In genomic region chr9:35263431-35263830, GRCm38 (mm10) we compare ENCODE assay signal across 31 mouse cellular contexts. TPM values are rescaled to one million over a fixed set of nuclear protein-coding genes. Genes with fewer than 3 reads are reported as not detected.
A peak's percentile ranks its signal among the peaks of the same experiment; 100 is the strongest.
DNase-seq lines count a peak whose midpoint lies in the region; ATAC-seq and TF ChIP-seq lines count a peak whose summit lies in the region.
"Had no signal": no experiment of that assay in that cellular context is flagged by ENCODE, and none has a peak within 500 bp of the region (broad histone marks: within the 10 kb centered on the region; RNA-seq: fewer than 3 reads in every experiment).

No protein-coding gene starts in this region.

- H3K4me3 ChIP-seq in liver, postnatal 0 days (ENCODE audit: low read depth, low read length) = no peak overlapping the region
- H3K4me3 ChIP-seq in small intestine, adult 2 months (ENCODE audit: low read depth, low read length) = no peak overlapping the region
- H3K4me3 ChIP-seq in forebrain, embryonic 12.5 days (replicated peaks) = no peak overlapping the region
- H3K4me3 ChIP-seq: embryonic facial prominence, embryonic 12.5 days; forebrain, embryonic 15.5 days; heart, embryonic 12.5 days; hindbrain, embryonic 13.5 days; layer of hippocampus, adult 2 months; left cerebral cortex, adult 2 months; limb, embryonic 12.5 days; liver, embryonic 15.5 days; megakaryocyte, embryonic 14.5 days; midbrain, embryonic 13.5 days; neural tube, embryonic 15.5 days had no signal

- no peaks in the 10 kb centered on the region for H3K36me3 ChIP-seq in liver, postnatal 0 days (replicated peaks; ENCODE audit: insufficient read depth, low read length)
- peaks cover 7% of the 10 kb centered on the region; the same call in 1 of the 2 replicates for H3K36me3 ChIP-seq in small intestine, adult 2 months (ENCODE audit: control insufficient read depth, insufficient read depth, low read length)
- peaks cover 5% of the 10 kb centered on the region; the same call in 1 of the 2 replicates for H3K36me3 ChIP-seq in forebrain, embryonic 12.5 days (replicated peaks)
- H3K36me3 ChIP-seq: embryonic facial prominence, embryonic 12.5 days; heart, embryonic 12.5 days; limb, embryonic 12.5 days; liver, embryonic 15.5 days; neural tube, embryonic 15.5 days had no signal

- no peak for TF ChIP-seq CTCF in liver, postnatal 0 days (IDR thresholded peaks at IDR 0.05; ENCODE audit: low read depth)
- no peak for TF ChIP-seq CTCF in small intestine, adult 2 months (IDR thresholded peaks at IDR 0.05; ENCODE audit: extremely low read depth, insufficient read length, insufficient replicate concordance, low read depth, low read length)

- no peak for TF ChIP-seq EP300 in liver, postnatal 0 days (IDR thresholded peaks at IDR 0.05; ENCODE audit: low read depth)

- no peak overlapping the region for H3K27ac ChIP-seq in liver, postnatal 0 days (ENCODE audit: low read depth)
- H3K27ac ChIP-seq in small intestine, adult 2 months (ENCODE audit: insufficient read depth, low read depth, low read length) = peak overlapping the region; percentile 92
- no peak overlapping the region for H3K27ac ChIP-seq in forebrain, embryonic 12.5 days
- H3K27ac ChIP-seq: embryonic facial prominence, embryonic 12.5 days; forebrain, embryonic 15.5 days; hindbrain, embryonic 13.5 days; layer of hippocampus, adult 2 months; left cerebral cortex, adult 2 months; limb, embryonic 12.5 days; liver, embryonic 15.5 days; midbrain, embryonic 13.5 days; neural tube, embryonic 15.5 days had no signal

- H3K9me3 ChIP-seq in liver, postnatal 0 days (ENCODE audit: low read length) = no peaks in the 10 kb centered on the region
- no peaks in the 10 kb centered on the region for H3K9me3 ChIP-seq in forebrain, embryonic 12.5 days
- H3K9me3 ChIP-seq: embryonic facial prominence, embryonic 12.5 days; forebrain, embryonic 15.5 days; heart, embryonic 12.5 days; hindbrain, embryonic 13.5 days; limb, embryonic 12.5 days; liver, embryonic 15.5 days; megakaryocyte, embryonic 14.5 days; midbrain, embryonic 13.5 days; neural tube, embryonic 15.5 days had no signal

- DNase-seq in liver = peak; percentile 31
- no peak for DNase-seq in liver, postnatal 0 days
- peak; percentile 16 for DNase-seq in c-Kit-negative CD71-positive TER-119-positive erythroid progenitor cells, embryonic 14.5 days (ENCODE audit: low read depth, low spot score)
- peak; percentile 66 for DNase-seq in large intestine, adult 2 months (ENCODE audit: low read depth, low spot score)
- no peak for DNase-seq in cerebellum, postnatal 25 days
- DNase-seq in gastrocnemius, postnatal 10 days = no peak
- DNase-seq: cerebellum, adult 11 months; cerebellum, adult 9-10 months; embryo, embryonic 11 days; gastrocnemius, postnatal 36 days; heart, adult 18-20 months; heart, postnatal 4 days; kidney, adult 9 months; kidney, postnatal 14 days; lung, postnatal 4 days; right cerebral cortex, postnatal 4 days; thymus, postnatal 14 days had no signal

- H3K9ac ChIP-seq in liver, postnatal 0 days (replicated peaks) = no peak overlapping the region
- no peak overlapping the region for H3K9ac ChIP-seq in forebrain, embryonic 12.5 days
- H3K9ac ChIP-seq: embryonic facial prominence, embryonic 12.5 days; forebrain, embryonic 15.5 days; heart, embryonic 12.5 days; hindbrain, embryonic 13.5 days; limb, embryonic 12.5 days; liver, embryonic 15.5 days; midbrain, embryonic 13.5 days; neural tube, embryonic 15.5 days had no signal

- WGBS in liver, postnatal 0 days (ENCODE audit: insufficient replicate concordance) = 44% methylated on average over 2 of the region's 2 CpGs
- WGBS in large intestine, adult 2 months = 37% methylated on average over 2 of the region's 2 CpGs
- 36% methylated on average over 2 of the region's 2 CpGs for WGBS in small intestine, adult 2 months
- WGBS in forebrain, embryonic 12.5 days = 95% methylated on average over 2 of the region's 2 CpGs

- no peaks in the 10 kb centered on the region for H3K27me3 ChIP-seq in liver, postnatal 0 days (ENCODE audit: insufficient read depth, low read length)
- H3K27me3 ChIP-seq in small intestine, adult 2 months (ENCODE audit: control insufficient read depth, insufficient read depth, low read length) = no peaks in the 10 kb centered on the region
- no peaks in the 10 kb centered on the region for H3K27me3 ChIP-seq in forebrain, embryonic 12.5 days
- H3K27me3 ChIP-seq: embryonic facial prominence, embryonic 12.5 days; forebrain, embryonic 15.5 days; heart, embryonic 12.5 days; hindbrain, embryonic 13.5 days; limb, embryonic 12.5 days; liver, embryonic 15.5 days; megakaryocyte, embryonic 14.5 days; midbrain, embryonic 13.5 days; neural tube, embryonic 15.5 days had no signal

- no peak overlapping the region for H3K4me2 ChIP-seq in liver, postnatal 0 days (ENCODE audit: low read depth, low read length)
- no peak overlapping the region for H3K4me2 ChIP-seq in forebrain, embryonic 12.5 days
- H3K4me2 ChIP-seq: embryonic facial prominence, embryonic 12.5 days; forebrain, embryonic 15.5 days; heart, embryonic 12.5 days; hindbrain, embryonic 13.5 days; limb, embryonic 12.5 days; liver, embryonic 15.5 days; midbrain, embryonic 13.5 days; neural tube, embryonic 15.5 days had no signal

- ATAC-seq in liver, postnatal 0 days = no peak
- ATAC-seq in forebrain, embryonic 12.5 days (ENCODE audit: low FRiP score) = no peak
- ATAC-seq: forebrain, embryonic 15.5 days; lung, postnatal 0 days; midbrain, embryonic 13.5 days had no signal

- TF ChIP-seq POLR2A in small intestine, adult 2 months (IDR thresholded peaks at IDR 0.05; ENCODE audit: low read depth, low read length) = no peak

- peaks cover 19% of the 10 kb centered on the region for H3K4me1 ChIP-seq in liver, postnatal 0 days (ENCODE audit: insufficient read depth)
- H3K4me1 ChIP-seq in small intestine, adult 2 months (ENCODE audit: control insufficient read depth, insufficient read depth, insufficient read length, low read length) = peaks cover 21% of the 10 kb centered on the region; the same call in 1 of the 2 replicates
- peaks cover 12% of the 10 kb centered on the region for H3K4me1 ChIP-seq in forebrain, embryonic 12.5 days

RNA-seq across cellular contexts. Expression of gene Fam118b, which starts 4.2 kb away (rescaled TPM):
- polyA plus RNA-seq in liver, postnatal 0 days (2015; fragmentation: Nextera tagmentation; extraction: Ambion mirVana) = 8.8 and 9.4 TPM in 2 replicates
- polyA plus RNA-seq in large intestine, adult 2 months (2012; rRNA removed) = 37.1 and 43.0 TPM in 2 replicates
- 10.8 and 17.2 TPM in 2 replicates for polyA plus RNA-seq in small intestine, adult 2 months (2012; rRNA removed)
- total RNA-seq in gastrocnemius, postnatal 10 days (2021) = 10 to 100 TPM; 27.2 to 28.7 TPM
- polyA plus RNA-seq in forebrain, embryonic 12.5 days (2016; fragmentation: Nextera tagmentation; extraction: Ambion mirVana) = 73.9 TPM in 2 replicates

RNA-seq across cellular contexts. Expression of gene Rpusd4, which starts 4.2 kb away (rescaled TPM):
- polyA plus RNA-seq in liver, postnatal 0 days (2015; fragmentation: Nextera tagmentation; extraction: Ambion mirVana) = 7.3 and 8.6 TPM in 2 replicates
- 12.1 and 12.4 TPM in 2 replicates for polyA plus RNA-seq in large intestine, adult 2 months (2012; rRNA removed)
- polyA plus RNA-seq in small intestine, adult 2 months (2012; rRNA removed) = 2.9 and 3.8 TPM in 2 replicates
- 1 to 10 TPM; 6.9 to 8.1 TPM for total RNA-seq in gastrocnemius, postnatal 10 days (2021)
- polyA plus RNA-seq in forebrain, embryonic 12.5 days (2016; fragmentation: Nextera tagmentation; extraction: Ambion mirVana) = 25.6 and 27.9 TPM in 2 replicates

RNA-seq across cellular contexts. Expression of gene Foxred1, which starts 52.6 kb away (rescaled TPM):
- 26.7 and 29.2 TPM in 2 replicates for polyA plus RNA-seq in liver, postnatal 0 days (2015; fragmentation: Nextera tagmentation; extraction: Ambion mirVana)
- 22.0 and 25.3 TPM in 2 replicates for polyA plus RNA-seq in large intestine, adult 2 months (2012; rRNA removed)
- 6.1 and 10.6 TPM in 2 replicates for polyA plus RNA-seq in small intestine, adult 2 months (2012; rRNA removed)
- total RNA-seq in gastrocnemius, postnatal 10 days (2021) = 10 to 100 TPM; 34.8 to 41.1 TPM
- 45.6 and 49.0 TPM in 2 replicates for polyA plus RNA-seq in forebrain, embryonic 12.5 days (2016; fragmentation: Nextera tagmentation; extraction: Ambion mirVana)

Comparison
In these comparisons a context has a peak if more than half of its experiments do, and no peak if none do; other contexts are left out.
1. DNase-seq: peak in liver (single experiment), c-Kit-negative CD71-positive TER-119-positive erythroid progenitor cells, embryonic 14.5 days (single experiment) and large intestine, adult 2 months (single experiment); none in liver, postnatal 0 days (single experiment), cerebellum, postnatal 25 days (0 of 2) and gastrocnemius, postnatal 10 days (single experiment).